Mouse (Mus musculus): ENCODE measurements around the gene Golgb1.

The Golgb1 gene

DNA sequence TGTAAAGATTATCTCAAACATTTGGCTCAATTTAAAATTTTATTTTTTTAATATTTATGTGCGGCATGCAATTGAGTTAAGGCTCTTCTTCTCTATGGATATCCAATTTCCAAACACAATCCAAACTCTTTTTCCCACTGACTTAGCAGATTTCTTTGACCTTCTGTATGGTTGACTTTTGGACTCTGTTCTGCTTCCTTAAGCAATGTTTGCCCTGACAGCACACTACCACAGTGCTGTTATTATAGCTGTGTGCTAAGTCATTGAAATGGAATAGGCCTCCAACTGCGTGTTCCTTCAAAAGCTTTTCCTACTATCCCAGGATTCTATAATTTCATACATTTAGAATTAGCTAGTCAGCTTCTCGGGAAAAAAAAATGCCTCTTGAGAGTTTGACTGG lies 68.7 kb downstream of the Golgb1 start:
- no peak for DNase-seq (ENCODE audit: low spot score in 2 of 2)

GRCm38 (mm10) chr16:36944895-36945424 lies 70.0 kb downstream of the Golgb1 start:
- no peak for DNase-seq (ENCODE audit: low spot score in 2 of 2)

DNA sequence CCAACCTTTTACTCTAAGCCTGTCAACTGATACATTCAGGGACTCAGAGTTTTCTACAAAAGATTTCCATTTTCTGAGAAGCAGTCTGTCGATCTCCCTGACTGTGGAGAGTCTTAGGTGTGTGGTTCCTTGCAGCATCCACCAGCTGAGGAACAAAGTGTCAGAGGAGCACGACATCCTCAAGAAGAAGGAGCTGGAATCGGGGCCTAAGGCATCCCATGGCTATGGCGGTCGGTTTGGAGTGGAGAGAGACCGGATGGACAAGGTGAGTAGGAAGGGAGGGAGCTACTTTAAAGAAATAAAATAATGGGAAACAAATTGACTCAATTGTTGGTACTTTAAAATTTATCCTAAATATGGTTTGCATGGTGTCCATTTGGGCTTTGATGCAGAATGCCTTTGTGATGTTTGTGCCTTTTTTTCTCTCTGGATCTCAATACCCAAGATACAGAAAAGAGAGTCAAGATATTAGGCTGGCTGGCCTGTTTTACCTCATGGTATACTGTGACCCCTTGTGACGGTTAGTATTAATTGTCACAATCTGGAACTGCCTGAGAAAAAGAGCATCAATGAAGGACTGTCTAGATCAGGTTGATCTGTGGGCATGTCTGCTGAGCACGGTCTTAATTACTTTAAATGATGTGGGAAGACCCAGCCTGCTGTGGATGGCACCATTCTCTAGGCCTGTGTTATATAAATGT lies 71.7 kb downstream of the Golgb1 start:
- DNase-seq (ENCODE audit: low spot score in 2 of 2), result no peak

GRCm38 (mm10) chr16:36947646-36948197 lies 72.8 kb downstream of the Golgb1 start:
- DNase-seq (ENCODE audit: low spot score in 2 of 2), result no peak

GRCm38 (mm10) chr16:36949614-36950336 lies 74.8 kb downstream of the Golgb1 start:
- DNase-seq (ENCODE audit: low spot score in 2 of 2), result no peak

- DNase-seq (ENCODE audit: low spot score in 2 of 2), result no peak
Measured at GRCm38 (mm10) chr16:36951029-36951428, 76.1 kb downstream of the Golgb1 start.

- DNase-seq (ENCODE audit: low spot score in 2 of 2), result no peak
Measured at GRCm38 (mm10) chr16:36955106-36955505, 80.2 kb downstream of the Golgb1 start.

- DNase-seq (ENCODE audit: low spot score in 2 of 2), result no peak
Measured at GRCm38 (mm10) chr16:36963415-36963814, 88.5 kb downstream of the Golgb1 start.

- no peak for DNase-seq (ENCODE audit: low spot score in 2 of 2)
Measured at GRCm38 (mm10) chr16:36979127-36979526, 104.2 kb downstream of the Golgb1 start.
